Mouse (Mus musculus) embryonic stem cell, embryonic (primary cell): ENCODE measurements around the gene Msrb1.

Experiments used
- CTCF ChIA-PET, 4 experiments: fragments of 300-600 bp in 2 of 4; fragments of 350-600 bp in 2 of 4; sonication (Branson Sonifier 250); formaldehyde crosslinking; loops; one replicate each; lab custom pipeline; 2022; ENCODE audit warnings: inconsistent platforms in 2 of 4; lab: Charles Lee
- POLR2A ChIA-PET, 4 experiments: fragments of 300-600 bp in 2 of 4; fragments of 350-600 bp in 2 of 4; sonication (Branson Sonifier 250); formaldehyde crosslinking; loops; one replicate each; lab custom pipeline; 2022; ENCODE audit warnings: antibody characterized with exemption in 4 of 4, inconsistent platforms in 1 of 4; lab: Charles Lee

Gene Msrb1

DNA sequence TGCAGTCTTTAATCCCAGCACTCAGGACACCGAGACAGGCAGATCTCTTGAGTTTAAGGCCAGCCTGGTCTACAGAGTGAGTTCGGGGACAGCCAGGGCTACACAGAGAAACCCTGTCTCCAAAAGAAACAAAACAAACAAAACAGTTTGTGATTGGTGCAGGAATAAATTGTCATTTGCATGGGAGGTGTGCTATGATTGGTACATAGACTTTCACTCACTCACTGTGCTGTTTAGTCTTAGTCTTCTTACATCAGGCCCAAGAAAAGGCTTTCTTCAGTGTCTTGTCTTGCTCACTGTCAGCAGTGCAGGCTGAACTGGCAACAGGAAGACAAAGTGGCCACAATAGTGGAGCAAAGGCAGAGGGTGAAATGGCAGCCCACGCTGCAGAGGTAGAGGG is 7.9 kb downstream of the Msrb1 start:
- CTCF ChIA-PET, result interaction anchor here in 2 of 4 experiments (1.1 to 1.6 kb wide), 2 partner anchors 14 to 18 kb away, joined by 3 to 4 read pairs; no protein-coding TSS in a partner anchor
- POLR2A ChIA-PET, result interaction anchor here in 3 of 4 experiments (0.5 to 2.5 kb wide), 5 partner anchors 8 to 216 kb away, joined by 3 to 12 read pairs (median 10); partner anchors contain the start of genes Msrb1 (in 2 of the 3), Fahd1 (in 1 of the 3) and Traf7 (in 1 of the 3)

DNA sequence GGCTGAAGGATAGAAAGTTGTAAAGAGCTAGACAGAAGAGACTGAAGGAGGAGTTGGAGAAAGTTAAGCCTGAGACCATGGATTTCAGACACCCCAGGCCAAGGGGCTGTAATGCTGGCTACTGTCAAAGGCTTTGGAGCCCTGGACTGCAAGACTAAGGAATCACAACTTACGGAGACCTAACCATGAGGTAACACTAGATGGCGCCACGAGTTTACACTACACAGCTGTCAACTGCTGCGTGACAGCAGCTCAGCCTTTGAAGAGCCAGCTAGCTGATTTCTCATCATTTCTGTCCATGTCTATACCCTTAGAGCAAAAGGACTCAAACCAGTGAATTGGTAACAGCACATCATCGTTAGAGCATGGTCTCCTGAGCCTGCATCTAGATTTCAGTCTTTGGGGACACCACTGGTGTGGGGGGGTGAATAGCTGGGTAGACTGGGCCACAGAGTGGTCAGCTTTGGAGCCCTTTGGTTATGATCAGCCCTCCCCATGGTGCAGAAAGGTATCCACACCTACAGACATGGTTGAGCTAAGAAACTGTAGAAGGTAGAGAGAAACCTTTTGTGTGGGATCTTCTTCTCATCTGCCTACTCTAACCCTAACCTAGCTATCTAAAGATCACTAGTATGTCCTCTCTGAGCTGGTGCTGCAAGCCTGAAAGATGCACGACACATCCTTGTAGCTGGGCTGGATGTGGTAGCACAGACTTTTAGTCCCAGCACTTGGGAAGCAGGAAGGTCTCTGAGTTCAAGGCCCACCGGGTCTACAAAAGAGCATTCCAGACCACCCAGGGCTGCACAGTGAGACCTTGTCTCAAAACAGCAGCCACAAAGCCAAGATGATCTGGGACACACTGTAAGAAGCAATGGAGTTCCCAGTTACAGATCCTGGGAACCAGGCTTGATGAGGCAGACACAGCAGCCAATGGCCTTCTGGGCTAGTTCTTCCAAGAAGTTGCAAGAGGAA is 9.4 kb downstream of the Msrb1 start:
- ChIA-PET CTCF (interaction anchor here (0.5 to 1.9 kb wide), 66 partner anchors 9 to 675 kb away, joined by 3 to 19 read pairs (median 3); partner anchors contain the start of genes Eme2 (in 3 of the 4), Meiob (in 3 of the 4), Mrps34 (in 3 of the 4) and Fahd1 (in 2 of the 4)), POLR2A (interaction anchor here (0.5 to 2.5 kb wide), 36 partner anchors 8 to 1462 kb away, joined by 3 to 12 read pairs (median 4); partner anchors contain the start of genes Msrb1 (in 3 of the 4), Traf7 (in 3 of the 4), Fahd1 (in 2 of the 4) and Arhgdig (in 1 of the 4))

GRCm38 (mm10) chr17:24746986-24747385 is 10.5 kb downstream of the Msrb1 start:
- POLR2A ChIA-PET, result interaction anchor here in 3 of 4 experiments (1.0 to 2.0 kb wide), 10 partner anchors 11 to 140 kb away, joined by 3 to 7 read pairs (median 4); partner anchors contain the start of genes Meiob (in 2 of the 3), Msrb1 (in 1 of the 3), Nubp2 (in 1 of the 3) and Spsb3 (in 1 of the 3)
- CTCF ChIA-PET, result interaction anchor here in 2 of 4 experiments (0.6 to 1.1 kb wide), 9 partner anchors 14 to 135 kb away, joined by 3 to 5 read pairs (median 4); partner anchors contain the start of gene Hagh (in 1 of the 2)

DNA sequence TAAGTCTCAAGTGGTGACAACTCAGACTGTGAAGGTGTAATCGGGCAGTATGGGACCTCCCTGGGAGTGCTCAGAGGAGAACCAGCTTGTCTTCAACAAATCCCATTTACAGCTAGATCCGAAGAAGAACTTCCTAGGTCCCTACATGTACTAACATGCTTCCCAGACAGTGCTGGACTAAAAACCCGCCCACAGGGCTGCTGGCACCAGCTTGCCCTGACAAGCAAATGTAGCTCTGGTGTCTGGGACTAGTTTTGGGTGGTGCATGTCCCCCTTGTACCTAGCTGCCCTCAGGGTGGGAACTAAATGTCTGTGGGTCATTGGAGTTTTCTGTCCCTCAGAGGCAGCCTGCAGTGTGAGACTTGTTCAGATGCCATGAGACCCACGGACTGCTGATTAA is 15.1 kb downstream of the Msrb1 start:
- CTCF ChIA-PET, result interaction anchor here in 2 of 4 experiments (0.6 to 1.6 kb wide), 5 partner anchors 15 to 99 kb away, joined by 3 read pairs; partner anchors contain the start of genes Fahd1 (in 1 of the 2) and Msrb1 (in 1 of the 2)
- POLR2A ChIA-PET, result interaction anchor here in 3 of 4 experiments (0.6 to 3.6 kb wide), 20 partner anchors 15 to 580 kb away, joined by 3 to 18 read pairs (median 5); partner anchors contain the start of genes Fahd1 (in 2 of the 3), Msrb1 (in 2 of the 3), Cramp1l (in 1 of the 3) and Ift140 (in 1 of the 3)

DNA sequence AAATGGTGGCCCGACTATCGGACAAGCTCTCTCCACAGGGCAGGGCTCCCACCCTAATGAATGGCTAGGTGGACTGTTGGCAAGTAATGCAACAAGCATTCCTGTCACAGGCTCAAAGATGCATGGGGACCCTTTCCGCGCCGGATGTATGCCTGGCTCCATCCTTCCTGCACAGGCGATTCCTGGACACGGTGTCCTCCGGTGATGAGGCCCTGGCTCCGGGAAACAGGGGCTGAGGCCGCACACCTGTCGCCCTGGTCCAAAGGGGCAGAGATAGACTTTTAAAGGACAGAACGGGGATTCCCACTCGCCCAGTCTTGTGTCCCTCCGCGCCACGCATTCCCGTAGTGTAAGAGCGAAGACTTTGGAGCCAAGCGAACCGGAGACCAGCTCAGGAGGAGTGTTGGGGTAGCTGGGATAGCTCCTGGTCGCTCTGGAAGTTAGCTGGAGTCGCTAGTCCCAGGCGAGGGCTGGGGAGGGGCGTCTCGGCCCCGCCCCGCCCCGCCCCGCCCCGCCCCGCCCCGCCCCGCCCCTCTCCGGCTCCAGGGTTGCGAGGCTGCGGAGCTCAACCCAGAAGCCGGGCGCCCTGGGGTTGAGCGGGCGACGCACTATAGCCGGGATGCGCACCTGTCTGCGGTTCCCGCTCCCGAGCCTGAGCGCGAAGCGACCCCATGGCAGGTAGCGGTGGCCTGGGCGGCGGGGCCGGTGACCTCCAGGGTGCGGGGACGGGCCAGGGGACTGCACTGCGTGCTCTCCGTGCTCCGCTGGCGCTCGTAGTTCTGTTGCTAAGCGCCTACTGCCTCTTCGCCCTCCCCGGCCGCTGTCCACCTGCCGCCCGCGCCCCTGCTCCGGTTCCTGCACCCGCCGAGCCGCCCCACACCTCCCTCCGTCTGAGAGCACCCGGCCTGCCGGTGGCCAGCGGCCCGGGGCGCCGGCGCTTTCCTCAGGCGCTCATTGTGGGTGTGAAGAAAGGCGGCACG is 16.3 kb downstream of the Msrb1 start, which contains the start of gene Hs3st6:
Gene Hs3st6 (plus strand): TSS at position 574 of the 980 bp plus-strand sequence.
- ChIA-PET CTCF (interaction anchor here in 2 of 4 experiments (0.6 to 1.6 kb wide), 6 partner anchors 16 to 48 kb away, joined by 3 to 4 read pairs (median 3); partner anchors contain the start of gene Msrb1 (in 1 of the 2)), POLR2A (interaction anchor here in 3 of 4 experiments (0.6 to 3.6 kb wide), 45 partner anchors 8 to 818 kb away, joined by 3 to 18 read pairs (median 4); partner anchors contain the start of genes Meiob (in 3 of the 3), Fahd1 (in 2 of the 3), Msrb1 (in 2 of the 3) and Spsb3 (in 2 of the 3))

DNA sequence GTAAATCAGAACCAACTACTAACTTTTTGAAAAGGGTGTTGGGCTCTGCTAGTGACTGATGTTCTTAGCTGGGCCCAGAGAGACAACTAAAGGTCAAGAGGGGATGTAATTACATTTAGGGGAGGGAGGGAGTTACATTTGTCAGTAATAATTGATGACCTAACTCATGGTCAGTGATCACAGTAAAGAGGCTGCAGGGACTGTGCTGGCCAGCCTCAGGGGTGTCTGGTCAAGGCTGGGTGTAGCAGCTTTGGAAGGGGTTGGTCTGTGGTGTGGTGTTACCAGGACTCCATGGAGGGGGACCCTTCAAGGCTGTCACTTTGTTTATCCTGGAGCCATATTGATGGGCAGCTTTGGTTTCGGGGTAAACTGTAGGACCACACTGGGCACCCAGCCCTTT is 21.0 kb downstream of the Msrb1 start:
- ChIA-PET POLR2A (interaction anchor here in 2 of 4 experiments (0.9 to 1.7 kb wide), 3 partner anchors 12 to 82 kb away, joined by 3 to 6 read pairs (median 3); partner anchors contain the start of gene Hagh (in 1 of the 2)), CTCF (interaction anchor here in 3 of 4 experiments (0.5 to 1.4 kb wide), 5 partner anchors 10 to 43 kb away, joined by 3 to 6 read pairs (median 4); partner anchors contain the start of gene Rpl3l (in 1 of the 3))

DNA sequence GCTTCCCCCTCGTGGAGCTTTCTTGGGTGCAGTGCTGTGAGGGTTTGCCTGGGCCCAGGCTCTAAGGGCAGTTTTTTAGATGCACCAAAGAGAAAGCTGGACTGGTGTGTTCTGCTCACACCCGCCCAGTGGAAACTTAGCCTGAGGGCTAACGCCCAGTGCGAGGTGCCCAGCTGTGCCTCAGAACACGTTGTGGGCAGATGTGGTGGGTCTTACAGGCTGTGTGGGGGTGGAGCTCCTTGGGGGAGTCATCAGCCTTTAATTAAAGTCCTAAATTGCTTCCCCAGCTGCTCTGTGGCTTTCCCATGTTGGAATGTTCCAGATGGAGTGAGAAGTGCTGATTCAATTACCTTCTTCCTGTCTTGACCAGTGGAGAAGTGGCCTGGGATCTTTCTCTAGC is 24.7 kb downstream of the Msrb1 start:
- POLR2A ChIA-PET, result interaction anchor here in 3 of 4 experiments (0.7 to 1.7 kb wide), 8 partner anchors 9 to 225 kb away, joined by 3 to 7 read pairs (median 4); partner anchors contain the start of genes Hs3st6 (in 3 of the 3), Eme2 (in 1 of the 3), Mrps34 (in 1 of the 3) and Spsb3 (in 1 of the 3)

DNA sequence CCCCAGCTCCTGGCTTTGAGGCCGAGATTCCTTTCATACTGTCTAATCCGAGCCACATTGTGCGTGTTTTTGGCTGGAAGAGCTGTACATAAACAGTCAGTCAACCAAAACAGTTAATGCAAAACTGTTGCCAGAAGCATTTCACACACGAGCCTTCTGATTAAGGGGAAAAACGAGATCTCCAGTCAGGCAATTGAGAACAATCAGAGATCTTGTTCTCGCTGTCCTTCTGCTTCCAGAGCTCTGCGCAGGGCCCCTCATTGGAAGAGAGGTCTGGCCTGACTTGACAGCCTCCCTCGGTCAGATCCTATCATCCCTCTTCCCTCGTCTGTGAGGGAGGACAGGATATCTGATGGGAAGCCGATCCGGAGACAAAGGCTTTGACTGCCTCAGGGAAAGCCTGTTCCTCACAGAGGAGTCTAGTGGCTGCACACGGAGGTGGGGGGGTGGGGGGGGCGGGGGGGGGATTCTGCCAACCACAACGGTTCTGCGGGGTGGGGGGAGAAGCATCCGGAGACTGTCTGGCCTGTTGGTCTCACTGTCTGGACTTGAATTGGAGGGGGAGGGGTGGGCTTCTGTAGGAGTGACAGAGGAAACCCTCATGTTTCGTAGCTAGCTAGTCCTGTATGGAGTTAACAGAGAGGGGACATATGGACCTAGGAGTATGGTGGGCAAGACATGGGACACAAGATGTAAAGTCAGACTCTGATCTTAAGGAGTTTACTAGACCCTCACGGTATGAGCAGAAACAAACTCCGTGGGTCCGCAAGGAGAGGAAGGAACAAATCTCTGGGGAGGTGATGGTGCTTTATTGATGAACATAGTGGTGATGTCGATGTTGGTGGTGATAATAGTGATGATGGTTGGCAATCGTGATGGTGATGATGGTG is 28.8 kb downstream of the Msrb1 start:
- POLR2A ChIA-PET, result interaction anchor here in 1 of 4 experiments (0.9 to 1.6 kb wide), 4 partner anchors 13 to 311 kb away, joined by 3 to 5 read pairs (median 4); partner anchors contain the start of genes Fahd1 and Hs3st6
- CTCF ChIA-PET, result interaction anchor here in 2 of 4 experiments (0.8 to 1.7 kb wide), 2 partner anchors 8 to 9 kb away, joined by 3 to 4 read pairs; no protein-coding TSS in a partner anchor

More for the DNA sequence above, 24.7 kb downstream of the Msrb1 start:
- CTCF ChIA-PET, result interaction anchor here in 3 of 4 experiments (0.7 to 2.1 kb wide), 8 partner anchors 11 to 57 kb away, joined by 3 to 15 read pairs (median 4); no protein-coding TSS in a partner anchor

GRCm38 (mm10) chr17:24766266-24766875 is 29.9 kb downstream of the Msrb1 start:
- CTCF ChIA-PET, result interaction anchor here in 1 of 4 experiments (0.5 to 0.7 kb wide), 2 partner anchors 45 to 74 kb away, joined by 3 to 9 read pairs; no protein-coding TSS in a partner anchor

DNA sequence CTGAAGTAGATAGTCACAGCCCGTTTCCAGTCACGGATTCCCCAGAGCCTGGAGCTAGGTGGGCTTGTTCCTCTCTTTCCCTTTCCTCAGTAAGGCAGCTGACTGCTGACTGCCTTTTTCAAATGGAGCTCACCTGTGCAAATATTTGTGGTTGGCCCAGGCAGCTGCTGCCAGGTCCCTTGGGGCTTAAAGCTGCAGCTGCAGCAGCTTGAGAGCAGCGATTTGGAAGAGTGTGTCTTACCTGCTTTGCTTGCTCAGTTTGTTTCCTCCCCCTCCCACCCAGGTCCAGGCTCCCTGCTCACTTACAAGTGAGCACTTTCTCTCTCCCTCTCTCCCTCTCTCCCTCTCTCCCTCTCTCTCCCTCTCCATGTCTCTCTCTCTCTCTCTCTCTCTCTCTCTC is 32.7 kb downstream of the Msrb1 start:
- ChIA-PET CTCF (interaction anchor here in 2 of 4 experiments (0.6 to 1.6 kb wide), 4 partner anchors 9 to 42 kb away, joined by 3 to 5 read pairs (median 4); partner anchors contain the start of gene Meiob (in 1 of the 2)), POLR2A (interaction anchor here in 2 of 4 experiments (0.7 to 1.4 kb wide), 4 partner anchors 12 to 191 kb away, joined by 3 read pairs; no protein-coding TSS in a partner anchor)

More at GRCm38 (mm10) chr17:24766266-24766875, 29.9 kb downstream of the Msrb1 start:
- POLR2A ChIA-PET, result interaction anchor here in 2 of 4 experiments (1.0 to 1.6 kb wide), 5 partner anchors 15 to 312 kb away, joined by 3 to 5 read pairs (median 3); partner anchors contain the start of genes Fahd1 (in 1 of the 2) and Msrb1 (in 1 of the 2)

GRCm38 (mm10) chr17:24773241-24773640 is 36.8 kb downstream of the Msrb1 start:
- POLR2A ChIA-PET, result interaction anchor here (0.5 to 1.7 kb wide), 7 partner anchors 31 to 410 kb away, joined by 3 to 5 read pairs (median 3); partner anchors contain the start of genes Eme2 (in 1 of the 4), Fahd1 (in 1 of the 4), Meiob (in 1 of the 4) and Mrps34 (in 1 of the 4)

DNA sequence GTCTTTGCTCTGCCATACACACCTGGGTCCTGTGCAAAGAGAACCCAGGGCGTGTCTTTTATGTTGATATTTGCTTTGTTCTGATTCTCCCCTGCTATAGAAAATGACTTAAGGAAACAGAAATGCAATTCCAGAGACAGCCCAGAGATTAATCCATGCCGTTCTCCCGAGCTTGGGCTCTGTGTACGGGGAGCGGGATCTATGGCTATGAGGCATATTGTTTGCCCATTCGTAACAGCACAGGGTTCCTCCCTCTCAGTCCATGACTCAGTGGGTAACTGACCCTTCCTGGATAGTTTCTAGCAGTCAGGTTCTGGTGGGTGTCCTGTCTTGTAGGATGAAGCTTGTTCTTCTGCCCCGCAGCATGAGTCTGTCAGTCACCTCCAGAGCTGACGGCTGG is 38.7 kb downstream of the Msrb1 start:
- CTCF ChIA-PET, result interaction anchor here in 1 of 4 experiments (1.4 kb wide), 1 partner anchor 30 kb away, joined by 5 read pairs; no protein-coding TSS in a partner anchor

More at GRCm38 (mm10) chr17:24773241-24773640, 36.8 kb downstream of the Msrb1 start:
- CTCF ChIA-PET, result interaction anchor here (0.6 to 2.9 kb wide), 40 partner anchors 8 to 242 kb away, joined by 3 to 15 read pairs (median 3); partner anchors contain the start of genes Hagh (in 2 of the 4), Cramp1l (in 1 of the 4), Fahd1 (in 1 of the 4) and Hs3st6 (in 1 of the 4)

DNA sequence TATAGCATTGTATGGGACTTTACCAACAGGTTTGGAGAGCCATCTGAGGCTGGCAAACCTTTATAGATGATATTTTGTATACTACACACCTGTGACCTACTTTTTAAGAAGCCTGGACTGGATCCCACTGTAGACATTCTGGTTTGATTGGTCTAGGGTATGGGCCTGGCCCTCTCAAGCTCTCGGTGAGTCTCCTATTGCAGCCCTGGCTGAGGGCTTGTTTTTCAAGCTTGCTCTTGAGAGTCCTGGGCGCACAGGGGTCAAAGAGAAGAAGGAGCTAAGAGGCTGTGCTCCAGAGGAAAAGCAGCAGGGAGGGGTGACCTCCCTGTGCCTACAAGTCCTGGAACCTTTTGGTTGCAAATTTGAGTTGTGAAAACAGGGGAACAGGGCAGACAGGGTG is 40.6 kb downstream of the Msrb1 start:
- POLR2A ChIA-PET, result interaction anchor here in 2 of 4 experiments (0.8 to 1.6 kb wide), 2 partner anchors 24 to 249 kb away, joined by 3 to 4 read pairs; partner anchors contain the start of gene Traf7 (in 1 of the 2)

More for the DNA sequence above, 38.7 kb downstream of the Msrb1 start:
- POLR2A ChIA-PET, result interaction anchor here in 3 of 4 experiments (0.5 to 1.4 kb wide), 6 partner anchors 9 to 831 kb away, joined by 3 read pairs; partner anchors contain the start of gene Meiob (in 1 of the 3)

More for the DNA sequence above, 40.6 kb downstream of the Msrb1 start:
- CTCF ChIA-PET, result no interaction called here
